Comparison of ENCODE assay signal across 25 mouse cellular contexts in genomic region chr9:79922493-79922760, GRCm38 (mm10).
DNase-seq lines count a peak whose midpoint lies in the region; ATAC-seq and TF ChIP-seq lines count a peak whose summit lies in the region.
"Had no signal": no experiment of that assay in that cellular context is flagged by ENCODE, and none has a peak within 500 bp of the region (broad histone marks: within the 10 kb centered on the region; RNA-seq: fewer than 3 reads in every experiment).

No protein-coding gene starts in this region.

- 62% methylated on average over 6 of the region's 6 CpGs for WGBS in heart, embryonic 12.5 days
- 66% methylated on average over 6 of the region's 6 CpGs for WGBS in kidney, embryonic 16.5 days
- WGBS in heart, postnatal 0 days, result 55% methylated on average over 6 of the region's 6 CpGs

- H3K4me1 ChIP-seq in heart, embryonic 12.5 days (replicated peaks), result peaks cover 65% of the 10 kb centered on the region
- H3K4me1 ChIP-seq in kidney, embryonic 16.5 days (ENCODE audit: insufficient read depth, low read length), result peaks cover 27% of the 10 kb centered on the region
- H3K4me1 ChIP-seq in heart, postnatal 0 days (ENCODE audit: control insufficient read depth, insufficient read depth), result peaks cover 60% of the 10 kb centered on the region

- H3K9me3 ChIP-seq in heart, embryonic 12.5 days (replicated peaks), result no peaks in the 10 kb centered on the region
- no peaks in the 10 kb centered on the region for H3K9me3 ChIP-seq in kidney, embryonic 16.5 days (ENCODE audit: low read length)
- H3K9me3 ChIP-seq in heart, postnatal 0 days (replicated peaks; ENCODE audit: control insufficient read depth, low read length), result no peaks in the 10 kb centered on the region
- H3K9me3 ChIP-seq: embryonic facial prominence, embryonic 12.5 days; forebrain, embryonic 10.5 days; forebrain, embryonic 15.5 days; G1E; hindbrain, embryonic 12.5 days; intestine, embryonic 15.5 days; limb, embryonic 12.5 days had no signal

- no peak for ATAC-seq in heart, embryonic 12.5 days (ENCODE audit: insufficient number of reproducible peaks, low FRiP score)
- peak; percentile 11; the same call in 1 of the 2 replicates for ATAC-seq in kidney, embryonic 16.5 days (ENCODE audit: low FRiP score, low TSS enrichment)
- ATAC-seq in heart, postnatal 0 days (ENCODE audit: insufficient read depth, low read depth), result no peak
- ATAC-seq: forebrain, embryonic 15.5 days; hindbrain, postnatal 0 days; intestine, embryonic 15.5 days had no signal

- no peaks in the 10 kb centered on the region for H3K36me3 ChIP-seq in heart, embryonic 12.5 days
- no peaks in the 10 kb centered on the region for H3K36me3 ChIP-seq in kidney, embryonic 16.5 days (ENCODE audit: insufficient read depth, low read length)
- no peaks in the 10 kb centered on the region for H3K36me3 ChIP-seq in heart, postnatal 0 days (replicated peaks; ENCODE audit: control insufficient read depth, insufficient read depth, low read length)
- H3K36me3 ChIP-seq: embryonic facial prominence, embryonic 12.5 days; forebrain, embryonic 10.5 days; forebrain, embryonic 15.5 days; G1E; hindbrain, embryonic 12.5 days; intestine, embryonic 15.5 days; limb, embryonic 12.5 days had no signal

- H3K4me2 ChIP-seq in heart, embryonic 12.5 days, result peak overlapping the region; percentile 25; the same call in 1 of the 2 replicates
- H3K4me2 ChIP-seq in kidney, embryonic 16.5 days (replicated peaks; ENCODE audit: low read depth, low read length), result no peak overlapping the region
- H3K4me2 ChIP-seq in heart, postnatal 0 days (ENCODE audit: low read depth, low read length), result 0 out of 2 replicates have a peak overlapping the region, but pooled peaks have one; percentile 7
- H3K4me2 ChIP-seq: embryonic facial prominence, embryonic 12.5 days; forebrain, embryonic 15.5 days; hindbrain, embryonic 12.5 days; intestine, embryonic 15.5 days; limb, embryonic 12.5 days; liver, embryonic 11.5 days had no signal

- no peaks in the 10 kb centered on the region for H3K27me3 ChIP-seq in heart, embryonic 12.5 days (replicated peaks)
- no peaks in the 10 kb centered on the region for H3K27me3 ChIP-seq in kidney, embryonic 16.5 days (ENCODE audit: insufficient read depth, low read length)
- no peaks in the 10 kb centered on the region for H3K27me3 ChIP-seq in heart, postnatal 0 days (ENCODE audit: control insufficient read depth, insufficient read depth, low read length)
- H3K27me3 ChIP-seq: embryonic facial prominence, embryonic 12.5 days; forebrain, embryonic 15.5 days; hindbrain, embryonic 12.5 days; intestine, embryonic 15.5 days; limb, embryonic 12.5 days had no signal

- 0 out of 2 replicates have a peak overlapping the region, but pooled peaks have one; percentile 1 for H3K9ac ChIP-seq in heart, embryonic 12.5 days
- H3K9ac ChIP-seq in kidney, embryonic 16.5 days (replicated peaks; ENCODE audit: low read length), result no peak overlapping the region
- H3K9ac ChIP-seq in heart, postnatal 0 days (replicated peaks; ENCODE audit: low read depth, low read length), result no peak overlapping the region
- H3K9ac ChIP-seq: embryonic facial prominence, embryonic 12.5 days; forebrain, embryonic 15.5 days; hindbrain, embryonic 12.5 days; intestine, embryonic 15.5 days; limb, embryonic 12.5 days had no signal

- TF ChIP-seq CTCF in gastrocnemius, adult 2 months (IDR thresholded peaks at IDR 0.05), result no peak
- no peak for TF ChIP-seq CTCF in heart, postnatal 0 days (IDR thresholded peaks at IDR 0.05; ENCODE audit: low read depth)

- H3K27ac ChIP-seq in gastrocnemius, adult 2 months, result peak overlapping the region; percentile 80
- H3K27ac ChIP-seq in heart, embryonic 12.5 days (ENCODE audit: poor library complexity, severe bottlenecking), result peak overlapping the region; percentile 22
- H3K27ac ChIP-seq in kidney, embryonic 16.5 days (ENCODE audit: low read length), result 0 out of 2 replicates have a peak overlapping the region, but pooled peaks have one; percentile 14
- peak overlapping the region; percentile 51 for H3K27ac ChIP-seq in heart, postnatal 0 days (ENCODE audit: low read depth)
- H3K27ac ChIP-seq: embryonic facial prominence, embryonic 12.5 days; forebrain, embryonic 15.5 days; hindbrain, embryonic 12.5 days; hindbrain, postnatal 0 days; intestine, embryonic 15.5 days; limb, embryonic 12.5 days had no signal

- no peak for TF ChIP-seq EP300 in heart, postnatal 0 days (IDR thresholded peaks at IDR 0.05; ENCODE audit: low read depth)

- intact Hi-C loops in gastrocnemius, adult 2 months (cut with DNase I), result loop anchor here (5.0 kb wide), 2 partner anchors 50 to 55 kb away; no protein-coding TSS in a partner anchor
- intact Hi-C loops in heart, postnatal 36 days (cut with DNase I), result no loop called here

- peak overlapping the region; percentile 24; the same call in 1 of the 2 replicates for H3K4me3 ChIP-seq in gastrocnemius, adult 2 months
- no peak overlapping the region for H3K4me3 ChIP-seq in heart, embryonic 12.5 days
- no peak overlapping the region for H3K4me3 ChIP-seq in kidney, embryonic 16.5 days (ENCODE audit: low read length)
- H3K4me3 ChIP-seq in heart, postnatal 0 days (ENCODE audit: low read depth, low read length), result no peak overlapping the region
- H3K4me3 ChIP-seq: embryonic facial prominence, embryonic 12.5 days; forebrain, embryonic 10.5 days; forebrain, embryonic 15.5 days; hindbrain, embryonic 12.5 days; intestine, embryonic 15.5 days; limb, embryonic 12.5 days had no signal

- no peak for DNase-seq in gastrocnemius, adult 2 months
- DNase-seq in gastrocnemius, postnatal 25 days, result no peak
- no peak for DNase-seq in heart, postnatal 36 days
- DNase-seq in kidney, adult 9 months, result no peak
- no peak for DNase-seq in heart, postnatal 0 days (ENCODE audit: low spot score)
- no peak for DNase-seq in frontal cortex, adult 2 months (ENCODE audit: extremely low spot score in 1 of 2, low spot score in 1 of 2)
- DNase-seq: adrenal gland, postnatal 10 days; cerebellum, adult 8-10 months; cerebellum, postnatal 36 days; lung, postnatal 10 days; midbrain, embryonic 14.5 days; retina, postnatal 1 day; right cerebral cortex, postnatal 14 days; thymus, postnatal 14 days had no signal

Comparison
In these comparisons a context has a peak if more than half of its experiments do, and no peak if none do; other contexts are left out.
1. H3K27ac ChIP-seq: peak in every context shown above with its lines; median percentile 80 in gastrocnemius, adult 2 months; 51 in heart, postnatal 0 days; 22 in heart, embryonic 12.5 days; 14 in kidney, embryonic 16.5 days.